Mouse (Mus musculus) limb, embryonic 12.5 days (tissue): ENCODE measurements around the gene Mknk1. TPM values are rescaled to one million over a fixed set of nuclear protein-coding genes. Genes with fewer than 3 reads are reported as not detected.

Source experiments
- ATAC-seq: fragments of 200-750 bp; cut with Nextera tagmentation; 2 replicates; pipeline ENCODE4 v1.8.0; 2017; ENCODE audit warnings: low read depth, moderate TSS enrichment; ENCODE audit not compliant: insufficient number of reproducible peaks, insufficient read depth, low FRiP score, low TSS enrichment
- H3K27ac ChIP-seq: fragments of 300-500 bp; sonication (generic); 2 replicates; pipeline ENCODE4 v1.5.1; 2016; ENCODE audit warnings: mild to moderate bottlenecking, moderate library complexity
- H3K27me3 ChIP-seq: fragments of 300-500 bp; sonication (generic); 2 replicates; pipeline ENCODE4 v1.6.1; 2016; ENCODE audit warnings: mild to moderate bottlenecking, moderate library complexity
- H3K36me3 ChIP-seq: fragments of 300-500 bp; sonication (generic); 2 replicates; pipeline ENCODE4 v1.6.1; 2016; ENCODE audit warnings: mild to moderate bottlenecking, moderate library complexity
- H3K4me1 ChIP-seq: fragments of 300-500 bp; sonication (generic); replicated peaks from 2 replicates; pipeline ENCODE4 v1.6.1; 2016
- H3K4me2 ChIP-seq: fragments of 300-500 bp; sonication (generic); 2 replicates; pipeline ENCODE4 v1.6.1; 2016; ENCODE audit warnings: mild to moderate bottlenecking, moderate library complexity
- H3K4me3 ChIP-seq: fragments of 300-500 bp; sonication (generic); replicated peaks from 2 replicates; pipeline ENCODE4 v1.5.1; 2016; ENCODE audit warnings: mild to moderate bottlenecking
- H3K9ac ChIP-seq: fragments of 300-500 bp; sonication (generic); replicated peaks from 2 replicates; pipeline ENCODE4 v1.6.1; 2016; ENCODE audit warnings: mild to moderate bottlenecking, moderate library complexity
- H3K9me3 ChIP-seq: fragments of 300-500 bp; sonication (generic); 2 replicates; pipeline ENCODE4 v1.6.1; 2016; ENCODE audit warnings: mild to moderate bottlenecking, moderate library complexity
- WGBS: fragments of 180-500 bp; shearing (Covaris S2); methylation state at CpG from one replicate; pipeline ENCODE4 v1.1.7; 2016; 5-methylcytosine and 5-hydroxymethylcytosine counted together
- polyA plus RNA-seq: library from polyadenylated mRNA; unstranded; fragments of >200 nt; fragmentation: Nextera tagmentation; extraction: Ambion mirVana; gene quantifications from 2 replicates; pipeline ENCODE4 v1.2.1, GENCODE M21; 2016

Mknk1 gene
- polyA plus RNA-seq, 1 experiment from 2014 or later, result 33.6 TPM

DNA sequence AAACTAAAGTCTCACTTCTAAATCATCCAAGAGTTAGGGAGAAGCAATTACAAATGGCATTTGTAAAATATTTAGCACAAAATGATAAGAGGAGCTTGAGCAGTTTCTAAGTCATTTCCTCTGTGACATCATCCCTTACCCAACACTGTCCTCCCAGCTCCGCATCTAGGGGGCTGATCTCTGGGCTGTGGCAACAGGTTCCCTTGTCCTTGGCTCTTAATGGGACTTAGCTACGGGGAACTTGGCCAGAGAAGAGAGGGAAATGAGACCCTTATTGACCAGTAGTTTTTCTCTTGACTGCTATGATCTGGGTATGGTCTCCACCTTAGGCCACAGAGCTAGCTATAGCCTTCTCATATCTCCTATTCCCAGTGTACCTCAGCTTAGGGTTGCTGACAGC lies 13.7 kb upstream of the Mknk1 start:
- Histone ChIP-seq H3K4me1 (peaks cover 8% of the 10 kb centered on the region), H3K4me2 (no peak overlapping the region), H3K9ac (no peak overlapping the region), H3K27me3 (peaks cover 2% of the 10 kb centered on the region; the same call in 1 of the 2 replicates), H3K27ac (no peak overlapping the region), H3K4me3 (no peak overlapping the region), H3K9me3 (no peaks in the 10 kb centered on the region), H3K36me3 (no peaks in the 10 kb centered on the region)
- 75% methylated on average over 2 of the region's 2 CpGs for WGBS
- no peak for ATAC-seq

GRCm38 (mm10) chr4:115827066-115827465 lies 11.9 kb upstream of the Mknk1 start:
- Histone ChIP-seq H3K27ac (no peak overlapping the region), H3K27me3 (peaks cover 8% of the 10 kb centered on the region; the same call in 1 of the 2 replicates), H3K36me3 (peaks cover 10% of the 10 kb centered on the region; the same call in 1 of the 2 replicates), H3K4me1 (peaks cover 8% of the 10 kb centered on the region), H3K4me2 (peak overlapping the region; percentile 74; the same call in 1 of the 2 replicates), H3K4me3 (peak overlapping the region; percentile 83; the same call in 1 of the 2 replicates), H3K9ac (no peak overlapping the region), H3K9me3 (no peaks in the 10 kb centered on the region)
- no peak for ATAC-seq
- 69% methylated on average over 3 of the region's 3 CpGs for WGBS

- no peak for ATAC-seq
- Histone ChIP-seq H3K4me2 (peak overlapping the region; percentile 74), H3K27me3 (peaks cover 8% of the 10 kb centered on the region; the same call in 1 of the 2 replicates), H3K4me3 (peak overlapping the region; percentile 83), H3K36me3 (peaks cover 15% of the 10 kb centered on the region; the same call in 1 of the 2 replicates), H3K27ac (peak overlapping the region; percentile 70), H3K9ac (peak overlapping the region; percentile 74), H3K9me3 (no peaks in the 10 kb centered on the region), H3K4me1 (peaks cover 8% of the 10 kb centered on the region)
- WGBS, result 7% methylated on average over 4 of the region's 4 CpGs
These were observed 11.5 kb upstream of the Mknk1 start for GRCm38 (mm10) chr4:115827535-115827887.

- Histone ChIP-seq H3K27me3 (peaks cover 8% of the 10 kb centered on the region; the same call in 1 of the 2 replicates), H3K36me3 (peaks cover 17% of the 10 kb centered on the region; the same call in 1 of the 2 replicates), H3K27ac (peak within 1 kb of the TSS; percentile 70), H3K4me1 (peaks cover 8% of the 10 kb centered on the region), H3K4me3 (peak within 1 kb of the TSS; percentile 83), H3K4me2 (peak within 1 kb of the TSS; percentile 74), H3K9me3 (no peaks in the 10 kb centered on the region), H3K9ac (peak within 1 kb of the TSS; percentile 74)
- WGBS, result under 1% methylated on average over 48 of the region's 57 CpGs
- peak; percentile 79 for ATAC-seq
These were observed 11.0 kb upstream of the Mknk1 start, which contains the start of gene Mob3c for GRCm38 (mm10) chr4:115827888-115828571. TSS of gene Mob3c (plus strand) at chr4:115828092.

GRCm38 (mm10) chr4:115828572-115828902 lies 10.5 kb upstream of the Mknk1 start:
- H3K9me3 ChIP-seq, result no peaks in the 10 kb centered on the region
- H3K27me3 ChIP-seq, result peaks cover 8% of the 10 kb centered on the region; the same call in 1 of the 2 replicates
- H3K36me3 ChIP-seq, result peaks cover 19% of the 10 kb centered on the region; the same call in 1 of the 2 replicates
- peak overlapping the region; percentile 83 for H3K4me3 ChIP-seq
- no peak overlapping the region for H3K27ac ChIP-seq
- peaks cover 8% of the 10 kb centered on the region for H3K4me1 ChIP-seq
- ATAC-seq, result no peak; the same call in none of the 2 replicates
- H3K4me2 ChIP-seq, result peak overlapping the region; percentile 74
- WGBS, result 6% methylated on average over 8 of the region's 8 CpGs
- peak overlapping the region; percentile 74 for H3K9ac ChIP-seq

GRCm38 (mm10) chr4:115830491-115830890 lies 8.5 kb upstream of the Mknk1 start:
- Histone ChIP-seq H3K36me3 (peaks cover 36% of the 10 kb centered on the region), H3K9me3 (no peaks in the 10 kb centered on the region), H3K27me3 (peaks cover 8% of the 10 kb centered on the region; the same call in 1 of the 2 replicates), H3K9ac (no peak overlapping the region), H3K4me2 (no peak overlapping the region), H3K4me3 (no peak overlapping the region), H3K27ac (no peak overlapping the region), H3K4me1 (peaks cover 8% of the 10 kb centered on the region)
- ATAC-seq, result no peak
- WGBS, result 80% methylated on average over 5 of the region's 5 CpGs

GRCm38 (mm10) chr4:115831221-115831620 lies 7.8 kb upstream of the Mknk1 start:
- ATAC-seq, result no peak
- Histone ChIP-seq H3K9ac (no peak overlapping the region), H3K27ac (no peak overlapping the region), H3K4me2 (no peak overlapping the region), H3K4me3 (no peak overlapping the region), H3K4me1 (peaks cover 8% of the 10 kb centered on the region), H3K27me3 (peaks cover 8% of the 10 kb centered on the region; the same call in 1 of the 2 replicates), H3K36me3 (peaks cover 42% of the 10 kb centered on the region), H3K9me3 (no peaks in the 10 kb centered on the region)
- WGBS, result 93% methylated on average over 22 of the region's 22 CpGs

- no peak overlapping the region for H3K4me3 ChIP-seq
- no peaks in the 10 kb centered on the region for H3K9me3 ChIP-seq
- peaks cover 42% of the 10 kb centered on the region for H3K36me3 ChIP-seq
- no peak overlapping the region for H3K9ac ChIP-seq
- no peak overlapping the region for H3K27ac ChIP-seq
- no peak overlapping the region for H3K4me2 ChIP-seq
- 63% methylated on average over 2 of the region's 2 CpGs for WGBS
- no peak for ATAC-seq
- H3K27me3 ChIP-seq, result peaks cover 8% of the 10 kb centered on the region; the same call in 1 of the 2 replicates
- H3K4me1 ChIP-seq, result peaks cover 8% of the 10 kb centered on the region
These were observed 7.0 kb upstream of the Mknk1 start for GRCm38 (mm10) chr4:115832040-115832439.

GRCm38 (mm10) chr4:115835576-115835975 lies 3.4 kb upstream of the Mknk1 start:
- no peaks in the 10 kb centered on the region for H3K9me3 ChIP-seq
- ATAC-seq, result no peak
- H3K9ac ChIP-seq, result no peak overlapping the region
- peaks cover 3% of the 10 kb centered on the region; the same call in 1 of the 2 replicates for H3K27me3 ChIP-seq
- no peak overlapping the region for H3K4me3 ChIP-seq
- H3K4me1 ChIP-seq, result peaks cover 7% of the 10 kb centered on the region
- H3K36me3 ChIP-seq, result peaks cover 42% of the 10 kb centered on the region
- 75% methylated on average over 2 of the region's 2 CpGs for WGBS
- no peak overlapping the region for H3K27ac ChIP-seq
- no peak overlapping the region for H3K4me2 ChIP-seq

DNA sequence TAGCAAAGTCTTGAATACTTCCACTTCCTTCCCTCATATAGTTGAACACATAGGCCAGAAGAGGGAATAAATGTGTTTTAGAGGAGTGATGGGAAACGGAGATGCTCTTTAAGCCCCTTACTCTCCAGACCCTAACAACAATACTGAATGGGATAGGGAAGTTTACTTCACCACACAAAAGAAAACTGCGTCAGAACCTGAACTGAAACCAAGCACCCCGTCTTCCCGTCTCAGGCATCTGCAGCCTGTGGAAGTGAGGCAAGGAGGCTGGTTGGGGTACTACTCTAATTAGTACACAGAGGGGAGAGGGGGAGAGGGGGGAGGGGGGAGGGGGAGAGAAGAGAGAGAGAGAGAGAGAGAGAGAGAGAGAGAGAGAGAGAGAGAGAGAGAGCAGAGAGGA lies 802 bp upstream of the Mknk1 start:
- Histone ChIP-seq H3K4me2 (peak overlapping the region; percentile 67), H3K27ac (peak overlapping the region; percentile 82; the same call in 1 of the 2 replicates), H3K9ac (no peak overlapping the region), H3K9me3 (no peaks in the 10 kb centered on the region), H3K4me1 (peaks cover 7% of the 10 kb centered on the region), H3K27me3 (no peaks in the 10 kb centered on the region), H3K36me3 (peaks cover 25% of the 10 kb centered on the region), H3K4me3 (peak overlapping the region; percentile 71)
- WGBS, result 80% methylated on average over 4 of the region's 4 CpGs
- no peak for ATAC-seq

GRCm38 (mm10) chr4:115839956-115840355 lies 958 bp downstream of the Mknk1 start:
- WGBS, result 45% methylated on average over 4 of the region's 4 CpGs
- no peak overlapping the region for H3K9ac ChIP-seq
- no peak for ATAC-seq

More at GRCm38 (mm10) chr4:115839956-115840355, 958 bp downstream of the Mknk1 start:
- H3K4me1 ChIP-seq, result peaks cover 7% of the 10 kb centered on the region
- peak overlapping the region; percentile 71 for H3K4me3 ChIP-seq
- peaks cover 10% of the 10 kb centered on the region for H3K36me3 ChIP-seq
- no peak overlapping the region; the same call in 1 of the 2 replicates for H3K27ac ChIP-seq
- peak overlapping the region; percentile 67 for H3K4me2 ChIP-seq
- no peaks in the 10 kb centered on the region for H3K9me3 ChIP-seq
- no peaks in the 10 kb centered on the region for H3K27me3 ChIP-seq
